Mouse (Mus musculus): ENCODE measurements at regions not wholly inside any gene's neighbourhood (a gene's known extent, or its start where the extent isn't known, plus 50 kb on each side); places are given as distances from the start of the nearest gene placed in this dataset. TPM values are rescaled to one million over a fixed set of nuclear protein-coding genes. Genes with fewer than 3 reads are reported as not detected.

DNA sequence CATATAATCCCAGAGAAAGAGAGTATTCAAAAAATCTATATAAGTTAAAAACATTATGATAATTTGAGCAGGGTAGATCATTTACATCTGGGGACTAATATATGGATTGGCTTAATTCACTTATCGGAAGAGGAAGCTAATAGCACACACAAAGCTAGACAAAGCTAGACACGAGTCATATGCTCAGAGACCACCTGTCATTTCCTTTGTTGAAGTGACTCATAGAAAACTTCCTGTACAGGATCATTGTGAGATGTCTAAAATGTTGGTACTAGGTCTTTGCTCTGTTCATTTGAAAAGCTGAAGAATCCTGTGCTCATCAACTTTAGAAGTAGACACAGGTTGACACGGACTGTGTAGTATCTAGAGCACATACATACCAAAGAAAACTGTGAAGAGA lies 101.5 kb downstream of the Ndfip2 start:
- H3K27ac ChIP-seq, result no peak overlapping the region
- no peak for ATAC-seq (ENCODE audit: low FRiP score, low read depth)
- no peaks in the 10 kb centered on the region for H3K27me3 ChIP-seq (replicated peaks)
- H3K4me3 ChIP-seq, result no peak overlapping the region
- H3K4me1 ChIP-seq, result no peaks in the 10 kb centered on the region
- H3K9me3 ChIP-seq, result no peaks in the 10 kb centered on the region
- WGBS, result 89% methylated on average over 3 of the region's 3 CpGs
- no peak overlapping the region for H3K9ac ChIP-seq
- no peak overlapping the region for H3K4me2 ChIP-seq (replicated peaks)
- H3K36me3 ChIP-seq, result no peaks in the 10 kb centered on the region

Small RNAs in the stretch of these regions (microRNA-seq; reads per million reads assigned to microRNA genes)
- gene Gm22406 (not detected), gene Mir6390 (not detected)
